Mouse (Mus musculus) stomach, adult 2 months (tissue): ENCODE measurements around the gene Gm10377. TPM values are rescaled to one million over a fixed set of nuclear protein-coding genes. Genes with fewer than 3 reads are reported as not detected.

Experiments
- polyA plus RNA-seq: library from polyadenylated mRNA; depleted of rRNA; stranded (reverse); fragments of >200 nt; gene quantifications from 2 replicates; pipeline ENCODE4 v1.2.3, GENCODE M21; 2012; rRNA removed

The Gm10377 gene
- not detected in 2 replicates for polyA plus RNA-seq

GRCm38 (mm10) chr14:42797887-42798286 lies at the start of gene Gm10377:
Gene Gm10377 (minus strand): TSS chr14:42797987.

GRCm38 (mm10) chr14:42768721-42769120 lies 29.1 kb downstream of the Gm10377 start, which contains the start of gene Gm3015:
Gene Gm3015 (minus strand): TSS chr14:42768821.

Other genes with a start within 250 kb of the Gm10377 start
- gene Gm17124, start 198.1 kb downstream of the Gm10377 start, polyA plus RNA-seq: not detected in 2 replicates
- gene Gm3633, start 156.1 kb downstream of the Gm10377 start, polyA plus RNA-seq: not detected in 2 replicates
- gene Gm10378, start 142.0 kb downstream of the Gm10377 start, polyA plus RNA-seq: not detected in 2 replicates
- gene Gm3015, start 29.2 kb downstream of the Gm10377 start, polyA plus RNA-seq: not detected in 2 replicates
- not detected in 2 replicates for gene Gm21977, start 55.5 kb upstream of the Gm10377 start, polyA plus RNA-seq
- gene Gm8082, start 195.6 kb upstream of the Gm10377 start, polyA plus RNA-seq: not detected in 2 replicates
- not detected in 2 replicates for gene Gm10376, start 217.6 kb upstream of the Gm10377 start, polyA plus RNA-seq